Mouse (Mus musculus) ES-E14 (cell line): ENCODE results near the gene Morc3. TPM values are rescaled to one million over a fixed set of nuclear protein-coding genes. Genes with fewer than 3 reads are reported as not detected.

Experiments used
- DNase-seq: peaks from one replicate; pipeline ENCODE4 v3.0.0-alpha.2; 2013; ENCODE audit warnings: low read depth, low spot score
- H3K27ac ChIP-seq: 2 replicates; pipeline ENCODE4 v1.5.1; 2012; ENCODE audit warnings: low read depth, mild to moderate bottlenecking, low read length, moderate library complexity, mixed read lengths; ENCODE audit not compliant: poor library complexity, insufficient read depth, severe bottlenecking
- H3K36me3 ChIP-seq: 2 replicates; pipeline ENCODE4 v1.6.1; 2012; ENCODE audit warnings: mild to moderate bottlenecking, low read length, moderate library complexity, mixed read lengths; ENCODE audit not compliant: control insufficient read depth, poor library complexity, insufficient read depth, severe bottlenecking
- H3K4me1 ChIP-seq, 2 experiments: fragments of 150-350 bp in 1 of 2; sonication (generic) in 1 of 2; 2 replicates each; pipeline ENCODE4 v1.6.1; 2012; ENCODE audit warnings: low read length in 2 of 2, mild to moderate bottlenecking in 1 of 2, mixed read lengths in 1 of 2; ENCODE audit not compliant: control insufficient read depth in 2 of 2, insufficient read depth in 2 of 2, poor library complexity in 1 of 2
- H3K4me3 ChIP-seq, 2 experiments: fragments of 150-350 bp in 1 of 2; sonication (generic) in 1 of 2; 2 replicates each; pipeline ENCODE4 v1.5.1; 2012; ENCODE audit warnings: low read length in 2 of 2, low read depth in 1 of 2, mild to moderate bottlenecking in 1 of 2, mixed read lengths in 1 of 2; ENCODE audit not compliant: insufficient read depth in 1 of 2, poor library complexity in 1 of 2, severe bottlenecking in 1 of 2
- H3K9ac ChIP-seq: 2 replicates; pipeline ENCODE4 v1.6.1; 2012; ENCODE audit warnings: low read depth, mild to moderate bottlenecking, low read length, mixed read lengths; ENCODE audit not compliant: poor library complexity, insufficient read depth, severe bottlenecking
- H3K9me3 ChIP-seq: fragments of 150-350 bp; sonication (generic); 2 replicates; pipeline ENCODE4 v1.6.1; 2012; ENCODE audit warnings: low read depth, mild to moderate bottlenecking, low read length; ENCODE audit not compliant: control insufficient read depth, insufficient read depth
- CHD2 ChIP-seq: IDR thresholded peaks from 2 replicates; pipeline ENCODE4 v1.6.1; 2014; ENCODE audit warnings: mild to moderate bottlenecking, low read depth, low read length, inconsistent platforms
- HCFC1 ChIP-seq: IDR thresholded peaks from 2 replicates; pipeline ENCODE4 v1.6.1; 2012; ENCODE audit warnings: low read length, inconsistent platforms, borderline replicate concordance; ENCODE audit not compliant: insufficient read depth
- MAFK ChIP-seq: IDR thresholded peaks from 2 replicates; pipeline ENCODE4 v1.6.1; 2014; ENCODE audit warnings: mild to moderate bottlenecking, low read depth, low read length, inconsistent platforms; ENCODE audit not compliant: insufficient read depth
- ZC3H11A ChIP-seq: IDR thresholded peaks from 2 replicates; pipeline ENCODE4 v1.6.1; 2012; ENCODE audit warnings: low read depth, mild to moderate bottlenecking, inconsistent platforms, low read length, borderline replicate concordance
- ZNF384 ChIP-seq: IDR thresholded peaks from 2 replicates; pipeline ENCODE4 v1.6.1; 2012; ENCODE audit warnings: low read depth, low read length, inconsistent platforms
- in situ Hi-C, 2 experiments: fragments of 600-800 bp; cut with MboI; formaldehyde crosslinking; loops; one replicate each; pipeline ENCODE4 v1.15.1; 2025; ENCODE audit warnings: low sequenced_read_pairs in 2 of 2, inconsistent platforms in 1 of 2; ENCODE audit not compliant: unreplicated experiment in 2 of 2
- total RNA-seq: library from RNA; depleted of rRNA; stranded (reverse); fragments of 300-350 nt; gene quantifications from 2 replicates; pipeline ENCODE4 v1.2.3, GENCODE M21; 2012

The Morc3 gene
- total RNA-seq, 1 experiment = 90.3 TPM

DNA sequence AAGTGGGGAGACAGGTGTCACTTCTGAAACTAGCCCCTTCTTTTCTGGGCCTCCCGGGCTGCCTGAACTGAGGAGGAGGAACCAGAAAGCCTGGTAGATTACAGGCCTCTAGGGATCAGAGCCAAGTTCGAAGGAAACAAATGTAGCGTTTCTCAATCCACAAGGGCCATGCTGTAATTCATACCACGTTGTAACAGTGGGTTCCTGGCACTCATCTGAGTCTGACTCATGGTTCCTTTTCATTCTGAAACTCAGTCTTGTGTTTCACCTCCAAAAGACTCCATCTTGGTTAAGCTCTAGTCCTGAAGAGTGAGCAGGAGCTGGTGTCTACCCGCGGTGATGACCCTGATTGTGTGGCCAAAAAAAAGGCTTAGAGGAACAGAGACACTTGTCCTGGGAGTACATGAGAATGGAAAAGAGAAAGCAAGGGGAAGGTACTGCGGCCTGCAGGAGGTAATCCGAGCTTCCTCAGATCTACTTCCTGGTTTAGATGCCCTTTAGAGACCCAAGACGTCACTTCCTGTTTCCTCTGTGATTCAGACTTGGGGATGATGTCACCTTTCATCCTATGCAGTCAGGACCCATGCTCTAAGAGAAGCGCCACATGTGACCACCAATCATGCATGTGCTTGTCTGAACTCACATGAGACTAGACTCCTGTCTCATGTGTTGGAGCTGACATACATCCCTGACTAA is 82.1 kb downstream of the Morc3 start:
- Histone ChIP-seq H3K9ac (no peak overlapping the region), H3K27ac (no peak overlapping the region), H3K9me3 (no peaks in the 10 kb centered on the region), H3K4me3 (no peak overlapping the region), H3K36me3 (no peaks in the 10 kb centered on the region), H3K4me1 (peaks cover 0 to 9% of the 10 kb centered on the region in 2 experiments; a peak in 1 of 4 replicates)
- no peak for DNase-seq
- TF ChIP-seq ZC3H11A = no peak
- TF ChIP-seq MAFK = no peak
- no peak for TF ChIP-seq ZNF384
- TF ChIP-seq CHD2 = no peak
- no peak for TF ChIP-seq HCFC1
- in situ Hi-C loops = no loop called here

GRCm38 (mm10) chr16:93915338-93915849 is 83.5 kb downstream of the Morc3 start:
- no peak for DNase-seq
- TF ChIP-seq MAFK = no peak
- TF ChIP-seq HCFC1 = no peak
- no peak for TF ChIP-seq ZNF384
- TF ChIP-seq ZC3H11A = no peak
- no peak for TF ChIP-seq CHD2
- Histone ChIP-seq H3K27ac (no peak overlapping the region), H3K36me3 (no peaks in the 10 kb centered on the region), H3K4me1 (peaks cover 0 to 11% of the 10 kb centered on the region in 2 experiments; a peak in 1 of 4 replicates), H3K9ac (no peak overlapping the region), H3K9me3 (no peaks in the 10 kb centered on the region), H3K4me3 (no peak overlapping the region)
- in situ Hi-C loops = no loop called here

DNA sequence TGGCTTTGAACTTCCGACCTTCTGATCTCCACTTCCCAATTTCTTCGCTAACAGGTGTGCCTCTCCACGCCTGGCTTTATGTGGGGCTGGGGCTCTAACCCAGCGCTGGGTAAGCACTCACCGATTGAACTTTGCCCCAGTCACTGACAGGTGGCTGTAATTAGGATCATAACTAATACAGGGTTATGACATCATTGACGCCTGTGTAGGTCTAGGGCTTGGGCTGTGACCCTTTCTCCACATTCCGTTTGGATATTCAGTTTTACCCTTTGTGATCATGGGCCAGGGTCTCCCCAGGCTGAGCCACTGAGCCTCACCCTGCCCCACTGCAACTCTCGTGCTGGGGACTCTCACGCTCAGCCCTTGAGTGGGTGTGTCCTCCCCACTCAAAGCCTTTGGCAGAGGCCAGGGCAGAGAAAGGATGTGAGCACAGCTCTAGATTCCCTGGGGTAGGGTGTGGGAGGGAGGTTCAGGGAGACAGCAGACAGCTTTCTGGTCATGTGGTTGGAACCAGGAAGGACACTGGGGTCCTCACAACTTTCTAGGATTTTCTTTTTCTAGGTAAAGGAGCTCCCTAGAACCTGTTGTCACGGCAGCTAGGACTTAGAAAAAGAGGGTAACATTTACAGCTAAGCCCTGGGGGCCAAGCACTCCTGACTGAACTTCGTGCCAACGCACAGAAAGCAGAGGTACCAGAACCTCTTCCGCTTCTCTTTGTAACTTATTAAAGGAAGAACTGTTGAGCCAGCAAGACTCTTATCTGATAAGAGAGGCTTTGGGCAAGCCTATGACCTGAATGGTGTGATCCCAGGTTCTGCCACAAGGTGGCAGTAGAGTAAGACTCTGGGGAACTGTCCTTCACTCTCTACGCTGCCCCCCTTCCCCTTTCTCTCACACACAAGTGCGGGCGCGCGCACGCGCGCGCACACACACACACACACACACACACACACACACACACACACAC is 86.1 kb downstream of the Morc3 start:
- Histone ChIP-seq H3K36me3 (no peaks in the 10 kb centered on the region), H3K27ac (no peak overlapping the region), H3K4me1 (peaks cover 0 to 11% of the 10 kb centered on the region in 2 experiments; a peak in 2 of 4 replicates), H3K9ac (no peak overlapping the region), H3K9me3 (no peaks in the 10 kb centered on the region), H3K4me3 (no peak overlapping the region; a peak in 1 of 4 replicates)
- in situ Hi-C loops = no loop called here
- TF ChIP-seq HCFC1 = no peak
- TF ChIP-seq MAFK = 0 out of 2 replicates have a peak, but pooled peaks have one; percentile 22
- TF ChIP-seq ZNF384 = no peak
- TF ChIP-seq ZC3H11A = peak; percentile 11; the same call in 1 of the 2 replicates
- no peak for TF ChIP-seq CHD2
- peak; percentile 86 for DNase-seq

GRCm38 (mm10) chr16:93918679-93919060 is 86.7 kb downstream of the Morc3 start:
- Histone ChIP-seq H3K36me3 (no peaks in the 10 kb centered on the region), H3K9me3 (no peaks in the 10 kb centered on the region), H3K4me1 (peaks cover 2 to 15% of the 10 kb centered on the region in 2 experiments; a peak in 2 of 4 replicates), H3K9ac (no peak overlapping the region), H3K4me3 (no peak overlapping the region; a peak in 1 of 4 replicates), H3K27ac (no peak overlapping the region)
- TF ChIP-seq ZC3H11A (no peak), MAFK (no peak), CHD2 (no peak), ZNF384 (no peak), HCFC1 (no peak)
- in situ Hi-C loops = no loop called here
- DNase-seq = no peak
